In genomic region chr12:38843801-38844295, GRCm38 (mm10) we compare ENCODE assay signal across 8 mouse cellular contexts.
A peak's percentile ranks its signal among the peaks of the same experiment; 100 is the strongest.
DNase-seq lines count a peak whose midpoint lies in the region; ATAC-seq lines count a peak whose summit lies in the region.

No protein-coding gene starts in this region.

- WGBS in kidney, embryonic 16.5 days = 30% methylated on average over 1 of the region's 1 CpGs
- 51% methylated on average over 1 of the region's 1 CpGs for WGBS in heart, embryonic 14.5 days
- 3% methylated on average over 1 of the region's 1 CpGs for WGBS in limb, embryonic 15.5 days
- WGBS in stomach, embryonic 14.5 days = 3% methylated on average over 1 of the region's 1 CpGs

- no peaks in the 10 kb centered on the region for H3K27me3 ChIP-seq in kidney, embryonic 16.5 days (ENCODE audit: insufficient read depth, low read length)
- no peaks in the 10 kb centered on the region for H3K27me3 ChIP-seq in heart, embryonic 14.5 days (ENCODE audit: control insufficient read depth, insufficient read depth, low read length)
- H3K27me3 ChIP-seq in limb, embryonic 15.5 days = no peaks in the 10 kb centered on the region
- no peaks in the 10 kb centered on the region for H3K27me3 ChIP-seq in stomach, embryonic 14.5 days (ENCODE audit: control insufficient read depth, insufficient read depth, low read length)

- H3K9ac ChIP-seq in kidney, embryonic 16.5 days (replicated peaks; ENCODE audit: low read length) = no peak overlapping the region
- H3K9ac ChIP-seq in heart, embryonic 14.5 days (ENCODE audit: low read length) = no peak overlapping the region
- H3K9ac ChIP-seq in limb, embryonic 15.5 days = no peak overlapping the region
- no peak overlapping the region for H3K9ac ChIP-seq in stomach, embryonic 14.5 days (replicated peaks; ENCODE audit: low read depth, low read length)

- no peak overlapping the region for H3K4me2 ChIP-seq in kidney, embryonic 16.5 days (replicated peaks; ENCODE audit: low read depth, low read length)
- H3K4me2 ChIP-seq in heart, embryonic 14.5 days (ENCODE audit: low read length) = no peak overlapping the region
- no peak overlapping the region for H3K4me2 ChIP-seq in limb, embryonic 15.5 days
- no peak overlapping the region for H3K4me2 ChIP-seq in stomach, embryonic 14.5 days (replicated peaks; ENCODE audit: low read depth, low read length)

- no peaks in the 10 kb centered on the region for H3K36me3 ChIP-seq in kidney, embryonic 16.5 days (ENCODE audit: insufficient read depth, low read length)
- no peaks in the 10 kb centered on the region for H3K36me3 ChIP-seq in heart, embryonic 14.5 days (ENCODE audit: control insufficient read depth, insufficient read depth, low read length)
- no peaks in the 10 kb centered on the region for H3K36me3 ChIP-seq in limb, embryonic 15.5 days
- no peaks in the 10 kb centered on the region for H3K36me3 ChIP-seq in stomach, embryonic 14.5 days (ENCODE audit: control insufficient read depth, insufficient read depth, low read length)

- no peaks in the 10 kb centered on the region for H3K9me3 ChIP-seq in kidney, embryonic 16.5 days (ENCODE audit: low read length)
- H3K9me3 ChIP-seq in heart, embryonic 14.5 days (ENCODE audit: control insufficient read depth, low read length) = no peaks in the 10 kb centered on the region
- no peaks in the 10 kb centered on the region for H3K9me3 ChIP-seq in limb, embryonic 15.5 days
- no peaks in the 10 kb centered on the region for H3K9me3 ChIP-seq in stomach, embryonic 14.5 days (ENCODE audit: control insufficient read depth, low read depth, low read length)

- DNase-seq in kidney, adult 9 months = no peak
- DNase-seq in c-Kit-positive CD71-positive TER-119-positive erythroid progenitor cells, embryonic 14.5 days (ENCODE audit: low spot score) = no peak
- DNase-seq in cerebellum, adult 11 months = no peak

- ATAC-seq in kidney, embryonic 16.5 days (ENCODE audit: low FRiP score, low TSS enrichment) = peak; percentile 98
- peak; percentile 69 for ATAC-seq in heart, embryonic 14.5 days (ENCODE audit: insufficient number of reproducible peaks, insufficient read depth, low FRiP score, low read depth)
- ATAC-seq in limb, embryonic 15.5 days (ENCODE audit: insufficient number of reproducible peaks, low FRiP score, low TSS enrichment, low read depth) = peak; percentile 85
- ATAC-seq in stomach, embryonic 14.5 days (ENCODE audit: insufficient number of reproducible peaks, insufficient read depth, low FRiP score, low read depth) = peak; percentile 87
- no peak for ATAC-seq in frontal cortex, adult (ENCODE audit: low TSS enrichment)

- no peak overlapping the region; the same call in 1 of the 2 replicates for H3K27ac ChIP-seq in kidney, embryonic 16.5 days (ENCODE audit: low read length)
- peak overlapping the region; percentile 29 to 49; a peak in 2 of 4 replicates for H3K27ac ChIP-seq in heart, embryonic 14.5 days (replicated peaks in 1 of 2; ENCODE audit: control insufficient read depth in 1 of 2, insufficient read depth in 1 of 2, low read depth in 2 of 2, low read length in 2 of 2)
- H3K27ac ChIP-seq in limb, embryonic 15.5 days = no peak overlapping the region
- H3K27ac ChIP-seq in stomach, embryonic 14.5 days (ENCODE audit: low read length) = no peak overlapping the region; the same call in 1 of the 2 replicates

- H3K4me1 ChIP-seq in kidney, embryonic 16.5 days (ENCODE audit: insufficient read depth, low read length) = peaks cover 12% of the 10 kb centered on the region
- no peaks in the 10 kb centered on the region for H3K4me1 ChIP-seq in heart, embryonic 14.5 days (ENCODE audit: control insufficient read depth in 2 of 2, insufficient read depth in 2 of 2, low read length in 2 of 2)
- H3K4me1 ChIP-seq in limb, embryonic 15.5 days = peaks cover 9% of the 10 kb centered on the region; the same call in 1 of the 2 replicates
- no peaks in the 10 kb centered on the region for H3K4me1 ChIP-seq in stomach, embryonic 14.5 days (ENCODE audit: control insufficient read depth, insufficient read depth, low read length)

- H3K4me3 ChIP-seq in kidney, embryonic 16.5 days (ENCODE audit: low read length) = no peak overlapping the region
- H3K4me3 ChIP-seq in heart, embryonic 14.5 days (ENCODE audit: control insufficient read depth in 1 of 2, insufficient read depth in 1 of 2, low read depth in 1 of 2, low read length in 2 of 2) = no peak overlapping the region
- H3K4me3 ChIP-seq in limb, embryonic 15.5 days = no peak overlapping the region
- no peak overlapping the region for H3K4me3 ChIP-seq in stomach, embryonic 14.5 days (ENCODE audit: low read depth, low read length)

Comparison
In these comparisons a context has a peak if more than half of its experiments do, and no peak if none do; other contexts are left out.
1. H3K27ac ChIP-seq: peak in heart, embryonic 14.5 days (2 of 2); none in kidney, embryonic 16.5 days (single experiment), limb, embryonic 15.5 days (single experiment) and stomach, embryonic 14.5 days (single experiment).